16 mouse cellular contexts compared by ENCODE assay signal in genomic region chr9:14885151-14885550, GRCm38 (mm10). TPM values are rescaled to one million over a fixed set of nuclear protein-coding genes. Genes with fewer than 3 reads are reported as not detected.
DNase-seq lines count a peak whose midpoint lies in the region; ATAC-seq and TF ChIP-seq lines count a peak whose summit lies in the region.
"Had no signal": no experiment of that assay in that cellular context is flagged by ENCODE, and none has a peak within 500 bp of the region (broad histone marks: within the 10 kb centered on the region; RNA-seq: fewer than 3 reads in every experiment).

No protein-coding gene starts in this region.

- no peaks in the 10 kb centered on the region for H3K79me2 ChIP-seq in MEL (ENCODE audit: control insufficient read depth, insufficient read depth, low read length, poor library complexity)

- DNase-seq in kidney, postnatal 0 days (ENCODE audit: low spot score), result no peak
- DNase-seq in 416B (ENCODE audit: low read depth) (peak; percentile 37), MEL (ENCODE audit: low read depth, low spot score) (peak; percentile 86)
- DNase-seq in right cerebral cortex, postnatal 25 days, result no peak
- DNase-seq in retina, embryonic 14.5 days (ENCODE audit: low spot score), result no peak
- DNase-seq: cerebellum, postnatal 36 days; forebrain, postnatal 0 days had no signal

- TF ChIP-seq EP300 in MEL (IDR thresholded peaks at IDR 0.05; ENCODE audit: low read depth in 1 of 2, low read length in 2 of 2), result peak in 1 of 2 experiments; percentile 58; a peak in 2 of 4 replicates

- ATAC-seq in kidney, postnatal 0 days (replicated peaks; ENCODE audit: low FRiP score, low read depth), result no peak
- no peak for ATAC-seq in kidney, embryonic 16.5 days (ENCODE audit: low FRiP score, low TSS enrichment)
- ATAC-seq in megakaryocyte, adult 5-6 weeks (ENCODE audit: poor library complexity, severe bottlenecking), result peak; percentile 47; the same call in 1 of the 2 replicates
- ATAC-seq in neural tube, embryonic 15.5 days (ENCODE audit: low FRiP score), result no peak
- ATAC-seq: forebrain, postnatal 0 days; intestine, embryonic 16.5 days had no signal

- no peaks in the 10 kb centered on the region for H3K27me3 ChIP-seq in kidney, postnatal 0 days (ENCODE audit: insufficient read depth, low read length)
- H3K27me3 ChIP-seq in kidney, embryonic 16.5 days (ENCODE audit: insufficient read depth, low read length), result no peaks in the 10 kb centered on the region
- H3K27me3 ChIP-seq in MEL (ENCODE audit: control insufficient read depth in 1 of 2, insufficient read depth in 2 of 2, low read length in 2 of 2), result no peaks in the 10 kb centered on the region
- no peaks in the 10 kb centered on the region for H3K27me3 ChIP-seq in neural tube, embryonic 15.5 days (replicated peaks)
- H3K27me3 ChIP-seq: lung, embryonic 15.5 days had no signal

- no peak overlapping the region for H3K27ac ChIP-seq in kidney, postnatal 0 days
- H3K27ac ChIP-seq in kidney, embryonic 16.5 days (ENCODE audit: low read length), result no peak overlapping the region
- no peak overlapping the region for H3K27ac ChIP-seq in MEL (ENCODE audit: control insufficient read depth, low read depth, low read length)
- no peak overlapping the region for H3K27ac ChIP-seq in neural tube, embryonic 15.5 days (replicated peaks)
- H3K27ac ChIP-seq: lung, embryonic 15.5 days had no signal

- H3K9me3 ChIP-seq in kidney, postnatal 0 days (replicated peaks; ENCODE audit: low read length), result no peaks in the 10 kb centered on the region
- H3K9me3 ChIP-seq in kidney, embryonic 16.5 days (ENCODE audit: low read length), result no peaks in the 10 kb centered on the region
- H3K9me3 ChIP-seq in MEL (replicated peaks; ENCODE audit: insufficient read depth, low read length), result no peaks in the 10 kb centered on the region
- no peaks in the 10 kb centered on the region for H3K9me3 ChIP-seq in neural tube, embryonic 15.5 days (replicated peaks)
- H3K9me3 ChIP-seq: lung, embryonic 15.5 days had no signal

- H3K4me2 ChIP-seq in kidney, postnatal 0 days (ENCODE audit: low read length), result no peak overlapping the region
- no peak overlapping the region for H3K4me2 ChIP-seq in kidney, embryonic 16.5 days (replicated peaks; ENCODE audit: low read depth, low read length)
- no peak overlapping the region for H3K4me2 ChIP-seq in neural tube, embryonic 15.5 days
- H3K4me2 ChIP-seq: lung, embryonic 15.5 days had no signal

- no peak for TF ChIP-seq POLR2A in MEL (IDR thresholded peaks at IDR 0.05; ENCODE audit: control insufficient read depth in 1 of 2, insufficient read depth in 1 of 2, low read depth in 1 of 2, low read length in 2 of 2, poor library complexity in 1 of 2)

- no peak overlapping the region for H3K9ac ChIP-seq in kidney, postnatal 0 days (ENCODE audit: low read depth, low read length)
- no peak overlapping the region for H3K9ac ChIP-seq in kidney, embryonic 16.5 days (replicated peaks; ENCODE audit: low read length)
- no peak overlapping the region for H3K9ac ChIP-seq in MEL (ENCODE audit: control insufficient read depth, low read depth, low read length, poor library complexity, severe bottlenecking)
- no peak overlapping the region for H3K9ac ChIP-seq in neural tube, embryonic 15.5 days (replicated peaks)
- H3K9ac ChIP-seq: forebrain, postnatal 0 days; lung, embryonic 15.5 days had no signal

- no peak overlapping the region for H3K4me3 ChIP-seq in kidney, postnatal 0 days (replicated peaks; ENCODE audit: low read depth, low read length)
- H3K4me3 ChIP-seq in kidney, embryonic 16.5 days (ENCODE audit: low read length), result no peak overlapping the region
- no peak overlapping the region for H3K4me3 ChIP-seq in MEL (ENCODE audit: control insufficient read depth in 1 of 2, insufficient read depth in 1 of 2, low read depth in 2 of 2, low read length in 2 of 2)
- no peak overlapping the region for H3K4me3 ChIP-seq in neural tube, embryonic 15.5 days (replicated peaks)
- H3K4me3 ChIP-seq: lung, embryonic 15.5 days had no signal

- peak; percentile 57 for TF ChIP-seq RAD21 in MEL (IDR thresholded peaks at IDR 0.05; ENCODE audit: low read depth, low read length)

- peak; percentile 30; the same call in 1 of the 2 replicates for TF ChIP-seq CTCF in kidney, postnatal 0 days (IDR thresholded peaks at IDR 0.05; ENCODE audit: low read depth)
- peak; percentile 35 to 74 (median 43); a peak in 5 of 6 replicates for TF ChIP-seq CTCF in MEL (IDR thresholded peaks at IDR 0.05 in 2 of 3, conservative IDR thresholded peaks at IDR 0.05 in 1 of 3; ENCODE audit: control insufficient read depth in 1 of 3, insufficient read depth in 1 of 3, low read depth in 2 of 3, low read length in 3 of 3, poor library complexity in 1 of 3, severe bottlenecking in 1 of 3)

- H3K36me3 ChIP-seq in kidney, postnatal 0 days (ENCODE audit: insufficient read depth, low read length), result no peaks in the 10 kb centered on the region
- H3K36me3 ChIP-seq in kidney, embryonic 16.5 days (ENCODE audit: insufficient read depth, low read length), result no peaks in the 10 kb centered on the region
- H3K36me3 ChIP-seq in MEL (ENCODE audit: control insufficient read depth in 1 of 2, insufficient read depth in 2 of 2, low read length in 2 of 2), result peaks cover 0 to 9% of the 10 kb centered on the region in 2 experiments; a peak in 2 of 4 replicates
- H3K36me3 ChIP-seq in neural tube, embryonic 15.5 days, result no peaks in the 10 kb centered on the region
- H3K36me3 ChIP-seq: lung, embryonic 15.5 days had no signal

- H3K4me1 ChIP-seq in kidney, postnatal 0 days (replicated peaks; ENCODE audit: insufficient read depth, low read length), result no peaks in the 10 kb centered on the region
- H3K4me1 ChIP-seq in kidney, embryonic 16.5 days (ENCODE audit: insufficient read depth, low read length), result no peaks in the 10 kb centered on the region
- peaks cover 4 to 25% of the 10 kb centered on the region in 2 experiments; a peak in 3 of 4 replicates for H3K4me1 ChIP-seq in MEL (ENCODE audit: control insufficient read depth in 1 of 2, insufficient read depth in 2 of 2, low read length in 2 of 2)
- H3K4me1 ChIP-seq in neural tube, embryonic 15.5 days, result no peaks in the 10 kb centered on the region

TF ChIP-seq in MEL, 35 proteins besides CTCF, POLR2A, EP300 and RAD21:
- TF ChIP-seq SMC3 (IDR thresholded peaks at IDR 0.05; ENCODE audit: low read depth, low read length), result peak; percentile 76
- 0 out of 2 replicates have a peak, but pooled peaks have one; percentile 11 for TF ChIP-seq HCFC1 (IDR thresholded peaks at IDR 0.05; ENCODE audit: low read depth, low read length)
- TF ChIP-seq ZKSCAN1 (IDR thresholded peaks at IDR 0.05; ENCODE audit: low read depth, low read length), result no peak
- TF ChIP-seq MYC (IDR thresholded peaks at IDR 0.05; ENCODE audit: low read depth, low read length), result 0 out of 2 replicates have a peak, but pooled peaks have one; percentile 51
- peak; percentile 43; the same call in 1 of the 2 replicates for TF ChIP-seq ZC3H11A (IDR thresholded peaks at IDR 0.05; ENCODE audit: low read depth, low read length)
- TF ChIP-seq CHD2 (IDR thresholded peaks at IDR 0.05; ENCODE audit: low read length), result no peak
- TF ChIP-seq USF1 (IDR thresholded peaks at IDR 0.05; ENCODE audit: low read depth, low read length), result no peak
- TF ChIP-seq MEF2A (IDR thresholded peaks at IDR 0.05; ENCODE audit: extremely low read depth, insufficient replicate concordance, low read depth, low read length, poor library complexity, severe bottlenecking), result no peak
- peak; percentile 77 for TF ChIP-seq ELF1 (IDR thresholded peaks at IDR 0.05; ENCODE audit: low read depth, low read length)
- peak; percentile 52; the same call in 1 of the 2 replicates for TF ChIP-seq MAX (IDR thresholded peaks at IDR 0.05; ENCODE audit: low read length)

RNA-seq across cellular contexts. Expression of gene Izumo1r, which starts 18.6 kb away (rescaled TPM):
- polyA plus RNA-seq in kidney, postnatal 0 days (2015; fragmentation: Nextera tagmentation; extraction: Ambion mirVana), result 0.19 and 0.20 TPM in 2 replicates
- not detected in 2 replicates for polyA plus RNA-seq in kidney, embryonic 16.5 days (2015; fragmentation: Nextera tagmentation; extraction: Ambion mirVana)
- not detected in 2 replicates for total RNA-seq in MEL (2012; rRNA removed)
- polyA plus RNA-seq in MEL (2012; ENCODE audit: insufficient read depth in 1 of 2, insufficient read length in 2 of 2, low read depth in 1 of 2, low replicate concordance in 2 of 2, missing spikeins in 1 of 2), result not detected
- total RNA-seq in megakaryocyte, adult 5-6 weeks (2015), result 0.50 TPM in 1 of 2 replicates, not detected in the other
- 0.48 and 0.77 TPM in 2 replicates for total RNA-seq in megakaryocyte, adult 5-6 weeks (2017)
- polyA plus RNA-seq in neural tube, embryonic 15.5 days (2015; fragmentation: Nextera tagmentation; extraction: Ambion mirVana), result 1.9 TPM in 1 of 2 replicates, not detected in the other
- total RNA-seq: forebrain, postnatal 0 days; gastrocnemius, postnatal 4 days; heart, postnatal 25 days; layer of hippocampus, adult 8-10 months; left cerebral cortex, postnatal 36 days had no signal
- polyA plus RNA-seq: forebrain, postnatal 0 days; intestine, embryonic 16.5 days had no signal

RNA-seq across cellular contexts. Expression of gene Gpr83, which starts 25.1 kb away (rescaled TPM):
- 0.54 and 0.59 TPM in 2 replicates for polyA plus RNA-seq in kidney, postnatal 0 days (2015; fragmentation: Nextera tagmentation; extraction: Ambion mirVana)
- polyA plus RNA-seq in kidney, embryonic 16.5 days (2015; fragmentation: Nextera tagmentation; extraction: Ambion mirVana), result 0.49 and 0.53 TPM in 2 replicates
- 0.04 TPM in 1 of 2 replicates, not detected in the other for total RNA-seq in MEL (2012; rRNA removed)
- polyA plus RNA-seq in MEL (2012; ENCODE audit: insufficient read depth in 1 of 2, insufficient read length in 2 of 2, low read depth in 1 of 2, low replicate concordance in 2 of 2, missing spikeins in 1 of 2), result not detected
- not detected in 2 replicates for total RNA-seq in megakaryocyte, adult 5-6 weeks (2015)
- total RNA-seq in megakaryocyte, adult 5-6 weeks (2017), result not detected in 2 replicates
- 1.1 and 4.4 TPM in 2 replicates for polyA plus RNA-seq in neural tube, embryonic 15.5 days (2015; fragmentation: Nextera tagmentation; extraction: Ambion mirVana)
- total RNA-seq: heart, postnatal 25 days had no signal

Comparison
In these comparisons a context has a peak if more than half of its experiments do, and no peak if none do; other contexts are left out.
1. DNase-seq: peak in 416B (single experiment) and MEL (single experiment); none in kidney, postnatal 0 days (single experiment), right cerebral cortex, postnatal 25 days (single experiment) and retina, embryonic 14.5 days (single experiment).